Mouse (Mus musculus) mouse trophoblast stem cell (cell line): Measurements from ENCODE around the gene Pttg1ip.

Source experiments
- in situ Hi-C, 2 experiments: fragments of 300-500 bp; cut with MseI, MboI; formaldehyde crosslinking; loops; 2 replicates in 1 of 2; 3 replicates in 1 of 2; pipeline ENCODE4 v1.15.1; 2025

Gene Pttg1ip

DNA sequence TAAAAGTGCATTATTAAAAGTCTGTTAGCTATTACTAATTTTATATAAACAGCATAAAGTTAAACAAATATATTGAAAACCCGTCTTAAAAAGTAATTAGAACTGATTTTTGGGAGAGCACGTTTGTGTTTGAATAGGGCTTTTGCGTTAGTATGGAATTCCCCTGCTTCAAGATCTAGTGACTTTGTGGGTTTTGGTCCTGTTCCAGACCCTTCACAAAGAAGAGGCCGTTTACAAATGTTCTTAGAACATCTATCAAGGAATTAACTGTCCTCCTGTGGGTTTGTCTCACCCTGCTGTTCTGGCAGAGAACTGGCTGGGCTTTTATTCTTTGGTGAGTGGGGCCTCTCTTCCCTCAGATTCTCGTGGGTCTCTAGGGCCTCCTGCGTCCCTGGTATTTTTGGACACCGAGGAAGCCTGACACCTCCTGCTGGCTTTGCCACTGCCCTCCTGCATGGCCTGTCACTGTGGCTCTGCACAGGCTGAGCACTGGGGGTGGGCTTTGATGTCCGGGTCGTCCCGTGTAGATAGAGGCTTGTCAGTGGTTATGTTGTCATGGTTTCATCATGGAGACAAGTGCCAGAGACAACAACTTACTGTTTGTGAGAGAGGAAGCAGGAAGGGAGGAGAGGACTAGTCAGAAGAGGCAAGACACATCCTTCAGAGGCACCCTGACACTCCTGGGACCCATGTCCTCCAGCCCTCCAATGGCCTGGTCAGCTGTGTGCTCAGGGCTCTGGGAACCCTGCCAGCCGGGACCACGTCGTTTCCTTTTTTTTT, 53.1 kb downstream of the Pttg1ip start:
- in situ Hi-C loops = no loop called here

DNA sequence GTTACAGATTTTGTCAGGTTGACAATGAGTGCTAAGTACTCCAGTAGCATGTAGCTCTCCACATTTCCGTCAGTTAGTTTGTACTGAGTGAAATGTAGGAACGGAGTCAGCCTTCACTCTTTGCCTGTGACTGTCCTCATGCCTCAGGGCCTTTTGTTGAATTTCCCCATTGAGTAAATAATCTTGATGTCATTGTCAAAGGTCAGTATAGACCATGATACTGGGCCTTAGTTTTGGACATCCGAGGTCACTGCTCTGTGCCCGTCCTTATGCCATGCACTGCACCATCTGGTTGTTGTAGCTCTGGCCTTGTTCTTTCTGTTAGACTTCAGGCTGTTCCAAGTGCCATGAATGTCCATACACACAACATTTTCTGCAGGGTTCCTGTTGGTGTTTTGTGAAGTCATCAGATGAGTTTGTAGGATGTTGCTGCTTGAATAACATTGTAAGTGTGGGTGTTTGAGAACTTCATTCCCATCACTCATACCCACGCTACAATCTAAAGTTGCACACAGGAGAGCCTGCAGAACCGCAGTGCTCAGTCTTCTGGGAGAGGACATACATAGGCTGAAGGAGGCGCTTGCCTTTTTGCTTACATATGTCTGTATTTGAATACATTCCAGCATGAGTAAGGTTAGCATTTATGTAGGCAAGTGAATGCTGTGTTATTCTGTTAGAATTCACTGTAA, 54.9 kb downstream of the Pttg1ip start:
- in situ Hi-C loops = no loop called here

DNA sequence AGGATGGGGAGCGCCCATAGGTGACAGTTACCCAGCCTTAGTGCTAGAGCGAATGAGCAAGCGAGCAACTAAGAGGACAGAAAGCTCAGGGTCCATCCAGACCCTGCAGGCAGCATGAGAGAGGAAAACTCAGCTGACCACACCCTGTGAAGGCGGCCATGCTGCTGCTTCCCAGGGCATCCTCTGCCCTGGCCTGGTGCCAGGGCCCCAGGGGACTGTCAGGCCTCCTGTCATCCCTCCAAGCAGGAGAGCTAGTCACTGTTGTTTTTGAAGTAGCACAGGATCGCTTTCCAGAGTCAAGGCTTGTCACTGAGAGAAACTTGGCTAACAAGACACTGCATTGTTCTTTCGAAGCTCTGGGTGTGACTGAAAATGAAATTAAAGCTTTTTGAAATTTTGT, 57.4 kb downstream of the Pttg1ip start:
- in situ Hi-C loops = no loop called here

- in situ Hi-C loops = no loop called here
Measured at GRCm38 (mm10) chr10:77643160-77643559, 61.6 kb downstream of the Pttg1ip start.

DNA sequence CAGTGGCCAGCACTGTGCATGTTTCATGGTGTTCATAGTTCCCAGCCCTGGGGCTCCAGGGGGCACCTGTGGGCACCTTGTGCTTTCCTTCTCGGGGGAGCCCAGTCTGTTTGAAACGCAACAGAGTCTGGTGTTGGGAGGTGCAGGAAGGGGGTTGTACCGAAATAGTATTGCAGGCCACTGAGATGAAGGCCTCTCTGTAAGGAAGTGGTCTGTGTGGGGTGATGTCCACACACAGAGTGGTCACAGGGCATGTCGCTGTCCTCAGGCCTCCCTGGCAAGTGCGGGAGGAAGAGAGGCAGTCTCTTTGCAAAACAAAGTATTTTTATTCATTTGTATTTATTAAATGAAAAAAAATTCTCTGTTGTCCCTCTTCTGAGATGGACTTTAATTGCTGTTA, 64.1 kb downstream of the Pttg1ip start:
- in situ Hi-C loops = no loop called here

DNA sequence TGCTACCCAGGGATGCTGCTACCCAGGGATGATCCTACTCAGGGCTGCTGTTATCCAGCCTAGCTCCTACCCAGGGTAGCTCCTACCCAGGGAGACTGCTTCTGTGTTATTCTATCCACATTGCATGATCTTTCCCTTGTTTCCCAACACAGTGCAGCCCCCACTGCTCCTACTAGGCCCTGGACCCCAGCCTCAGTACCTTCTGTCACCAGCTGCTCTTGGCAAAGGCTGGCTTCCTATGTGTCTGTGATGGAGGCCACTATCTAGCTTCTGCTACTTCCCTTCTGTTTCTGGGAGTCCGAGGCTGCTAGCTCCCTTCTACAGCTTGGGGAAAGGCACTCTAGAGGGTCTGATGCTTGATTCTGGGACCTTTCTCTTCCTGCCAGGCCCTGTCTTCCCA, 65.9 kb downstream of the Pttg1ip start:
- in situ Hi-C loops = no loop called here

- in situ Hi-C loops = no loop called here
Measured at GRCm38 (mm10) chr10:77647901-77648300, 66.4 kb downstream of the Pttg1ip start.
